In the genomic region with DNA sequence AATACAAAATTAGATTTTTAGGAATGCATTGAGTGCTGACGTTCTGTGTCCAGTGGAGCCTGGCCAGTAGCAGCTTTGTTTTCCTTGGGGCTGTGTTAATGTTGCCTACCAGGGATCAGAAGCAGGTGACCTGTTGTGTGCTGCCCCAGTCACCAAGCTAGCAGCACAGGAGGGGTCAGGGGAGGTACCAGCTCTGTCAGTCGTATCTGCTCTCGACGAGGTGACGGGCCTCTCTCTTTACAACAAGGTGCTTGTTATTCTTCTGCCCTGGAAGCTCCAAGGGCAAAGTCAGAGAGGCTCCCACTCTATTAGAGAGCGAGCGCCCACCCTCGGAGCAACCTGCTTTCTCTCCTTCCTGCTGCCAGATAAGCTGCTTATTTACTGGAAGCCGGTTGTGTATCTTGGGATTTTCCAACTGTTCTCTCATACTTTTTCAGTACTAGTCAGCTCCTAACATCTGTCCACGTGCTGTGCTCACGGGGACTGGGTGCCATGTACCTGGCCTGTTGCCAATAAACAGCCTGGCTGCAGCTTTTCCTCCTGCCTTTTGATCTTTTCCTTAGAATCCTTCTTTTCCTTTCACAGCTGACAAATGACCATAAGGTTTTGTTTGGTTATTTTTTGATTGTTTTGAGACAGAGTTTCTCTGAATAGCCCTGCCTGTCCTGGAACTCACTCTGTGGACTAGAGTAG, we compare ENCODE assay signal across 8 mouse cellular contexts. TPM values are rescaled to one million over a fixed set of nuclear protein-coding genes. Genes with fewer than 3 reads are reported as not detected.
DNase-seq lines count a peak whose midpoint lies in the region; ATAC-seq lines count a peak whose summit lies in the region.

No protein-coding gene starts in this region.

- no peaks in the 10 kb centered on the region for H3K36me3 ChIP-seq in heart, embryonic 11.5 days (ENCODE audit: control insufficient read depth, insufficient read depth, low read length)
- peaks cover 9% of the 10 kb centered on the region for H3K36me3 ChIP-seq in liver, embryonic 12.5 days

- H3K4me2 ChIP-seq in heart, embryonic 11.5 days = peak overlapping the region; percentile 42
- H3K4me2 ChIP-seq in liver, embryonic 12.5 days = peak overlapping the region; percentile 90

- H3K9me3 ChIP-seq in heart, embryonic 11.5 days (replicated peaks; ENCODE audit: control insufficient read depth, low read length) = no peaks in the 10 kb centered on the region
- no peaks in the 10 kb centered on the region for H3K9me3 ChIP-seq in liver, embryonic 12.5 days (replicated peaks)

- H3K27ac ChIP-seq in heart, embryonic 11.5 days (ENCODE audit: low read depth, low read length) = peak overlapping the region; percentile 87
- peak overlapping the region; percentile 68 for H3K27ac ChIP-seq in liver, embryonic 12.5 days

- H3K9ac ChIP-seq in heart, embryonic 11.5 days (ENCODE audit: low read depth, low read length) = peak overlapping the region; percentile 40
- peak overlapping the region; percentile 4; the same call in 1 of the 2 replicates for H3K9ac ChIP-seq in liver, embryonic 12.5 days

- no peak for DNase-seq in heart, adult 9 months (ENCODE audit: low spot score in 2 of 2)
- peak; percentile 75 to 78 for DNase-seq in adrenal gland, postnatal 36 days
- DNase-seq in heart, postnatal 4 days = peak; percentile 44
- DNase-seq in layer of hippocampus, adult 11-12 months (ENCODE audit: low spot score) = no peak
- no peak for DNase-seq in embryo, embryonic 11 days
- DNase-seq in spleen, adult 12 weeks (ENCODE audit: low spot score) = no peak

- ATAC-seq in heart, embryonic 11.5 days (replicated peaks; ENCODE audit: insufficient number of reproducible peaks, low FRiP score, low TSS enrichment) = no peak
- no peak for ATAC-seq in liver, embryonic 12.5 days

- H3K4me1 ChIP-seq in heart, embryonic 11.5 days (ENCODE audit: control insufficient read depth, insufficient read depth, low read length) = peaks cover 19% of the 10 kb centered on the region
- peaks cover 31% of the 10 kb centered on the region for H3K4me1 ChIP-seq in liver, embryonic 12.5 days

- no peaks in the 10 kb centered on the region for H3K27me3 ChIP-seq in heart, embryonic 11.5 days (ENCODE audit: control insufficient read depth, insufficient read depth, low read length)
- peaks cover 14% of the 10 kb centered on the region; the same call in 1 of the 2 replicates for H3K27me3 ChIP-seq in liver, embryonic 12.5 days (replicated peaks)

- 8% methylated on average over 11 of the region's 11 CpGs for WGBS in heart, embryonic 11.5 days (ENCODE audit: insufficient replicate concordance)
- 28% methylated on average over 11 of the region's 11 CpGs for WGBS in liver, embryonic 12.5 days (ENCODE audit: insufficient replicate concordance)

- no peak overlapping the region for H3K4me3 ChIP-seq in heart, embryonic 11.5 days (ENCODE audit: low read depth, low read length)
- H3K4me3 ChIP-seq in liver, embryonic 12.5 days = peak overlapping the region; percentile 9; the same call in 1 of the 2 replicates

RNA-seq across cellular contexts. Expression of a gene that starts 2.8 kb away (rescaled TPM):
- 4.4 and 5.0 TPM in 2 replicates for polyA plus RNA-seq in heart, embryonic 11.5 days (2014; fragmentation: Nextera tagmentation; extraction: Ambion mirVana)
- 10 to 100 TPM; 47.4 to 60.1 TPM for total RNA-seq in adrenal gland, postnatal 36 days (2021)
- total RNA-seq in heart, postnatal 4 days (2021) = 10 to 100 TPM; 39.5 to 47.6 TPM
- polyA plus RNA-seq in liver, embryonic 12.5 days (2016; fragmentation: Nextera tagmentation; extraction: Ambion mirVana) = 9.6 and 10.4 TPM in 2 replicates

Comparison
In these comparisons a context has a peak if more than half of its experiments do, and no peak if none do; other contexts are left out.
1. DNase-seq: peak in adrenal gland, postnatal 36 days (2 of 2) and heart, postnatal 4 days (single experiment); none in heart, adult 9 months (0 of 2), layer of hippocampus, adult 11-12 months (single experiment), embryo, embryonic 11 days (single experiment) and spleen, adult 12 weeks (single experiment).